11 mouse cellular contexts compared by ENCODE assay signal in genomic region chr10:40527573-40527972, GRCm38 (mm10). TPM values are rescaled to one million over a fixed set of nuclear protein-coding genes. Genes with fewer than 3 reads are reported as not detected.
DNase-seq lines count a peak whose midpoint lies in the region; ATAC-seq and TF ChIP-seq lines count a peak whose summit lies in the region.
"Had no signal": no experiment of that assay in that cellular context is flagged by ENCODE, and none has a peak within 500 bp of the region (broad histone marks: within the 10 kb centered on the region; RNA-seq: fewer than 3 reads in every experiment).

No protein-coding gene starts in this region.

- H3K4me2 ChIP-seq in lung, embryonic 16.5 days (ENCODE audit: low read depth, low read length) = no peak overlapping the region

- 0 out of 2 replicates have a peak overlapping the region, but pooled peaks have one; percentile 4 for H3K9ac ChIP-seq in lung, embryonic 16.5 days (ENCODE audit: low read length)

- no peak overlapping the region for H3K4me3 ChIP-seq in lung, embryonic 16.5 days (ENCODE audit: low read length)
- no peak overlapping the region for H3K4me3 ChIP-seq in lung, adult 2 months (replicated peaks; ENCODE audit: extremely low read depth, low read depth, low read length)
- H3K4me3 ChIP-seq in embryonic facial prominence, embryonic 10.5 days = no peak overlapping the region

- H3K27ac ChIP-seq in lung, embryonic 16.5 days (ENCODE audit: low read length) = no peak overlapping the region
- peak overlapping the region; percentile 16; the same call in 1 of the 2 replicates for H3K27ac ChIP-seq in embryonic facial prominence, embryonic 10.5 days (replicated peaks)

- H3K27me3 ChIP-seq in lung, embryonic 16.5 days (ENCODE audit: control insufficient read depth, insufficient read depth, low read depth, low read length) = no peaks in the 10 kb centered on the region
- no peaks in the 10 kb centered on the region; the same call in 1 of the 2 replicates for H3K27me3 ChIP-seq in embryonic facial prominence, embryonic 10.5 days (replicated peaks; ENCODE audit: low read depth, poor library complexity, severe bottlenecking)

- no peak for TF ChIP-seq CTCF in lung, adult 2 months (IDR thresholded peaks at IDR 0.05; ENCODE audit: insufficient read depth, low read length)

- 0 out of 2 replicates have a peak, but pooled peaks have one; percentile 34 for ATAC-seq in lung, embryonic 16.5 days (ENCODE audit: low read depth)
- ATAC-seq in megakaryocyte, adult 5-6 weeks (ENCODE audit: poor library complexity, severe bottlenecking) = peak; percentile 46

- no peak for DNase-seq in lung, adult 2 months
- peak; percentile 52 for DNase-seq in embryonic facial prominence, embryonic 10.5 days (ENCODE audit: low spot score)
- peak; percentile 62 for DNase-seq in thymus, postnatal 4 days
- DNase-seq in adipocyte (ENCODE audit: low spot score) = no peak
- DNase-seq in cerebellum, postnatal 14 days = no peak

- H3K4me1 ChIP-seq in lung, embryonic 16.5 days (replicated peaks; ENCODE audit: control insufficient read depth, insufficient read depth, low read length) = peaks cover 23% of the 10 kb centered on the region
- no peaks in the 10 kb centered on the region for H3K4me1 ChIP-seq in lung, adult 2 months (ENCODE audit: control insufficient read depth, insufficient read depth, low read length)
- H3K4me1 ChIP-seq in embryonic facial prominence, embryonic 10.5 days = peaks cover 41% of the 10 kb centered on the region

- H3K36me3 ChIP-seq in lung, embryonic 16.5 days (ENCODE audit: control insufficient read depth, insufficient read depth, low read length) = no peaks in the 10 kb centered on the region
- no peaks in the 10 kb centered on the region for H3K36me3 ChIP-seq in embryonic facial prominence, embryonic 10.5 days (replicated peaks)

- TF ChIP-seq POLR2A in lung, adult 2 months (IDR thresholded peaks at IDR 0.05; ENCODE audit: borderline replicate concordance, extremely low read depth, low read depth, low read length) = no peak

- H3K9me3 ChIP-seq in lung, embryonic 16.5 days (ENCODE audit: control insufficient read depth, low read length) = no peaks in the 10 kb centered on the region
- peaks cover 5% of the 10 kb centered on the region; the same call in 1 of the 2 replicates for H3K9me3 ChIP-seq in embryonic facial prominence, embryonic 10.5 days

- 18% methylated on average over 8 of the region's 8 CpGs for WGBS in lung, embryonic 16.5 days
- WGBS in lung, adult 2 months = 7% methylated on average over 8 of the region's 8 CpGs
- WGBS in embryonic facial prominence, embryonic 10.5 days = 28% methylated on average over 8 of the region's 8 CpGs

RNA-seq across cellular contexts. Expression of gene Slc22a16, which starts 42.6 kb away (rescaled TPM):
- polyA plus RNA-seq in lung, embryonic 16.5 days (2015; fragmentation: Nextera tagmentation; extraction: Ambion mirVana) = not detected in 2 replicates
- polyA plus RNA-seq in lung, adult 2 months (2012; rRNA removed) = not detected in 2 replicates
- not detected in 2 replicates for polyA plus RNA-seq in embryonic facial prominence, embryonic 10.5 days (2016; fragmentation: Nextera tagmentation; extraction: Ambion mirVana)
- total RNA-seq in megakaryocyte, adult 5-6 weeks (2015) = not detected in 2 replicates
- total RNA-seq in megakaryocyte, adult 5-6 weeks (2017) = not detected in 2 replicates
- total RNA-seq: gastrocnemius, adult 18-20 months had no signal
- polyA plus RNA-seq: kidney, embryonic 14.5 days; liver, embryonic 16.5 days; neural tube, embryonic 14.5 days had no signal

Comparison
In these comparisons a context has a peak if more than half of its experiments do, and no peak if none do; other contexts are left out.
1. DNase-seq: peak in embryonic facial prominence, embryonic 10.5 days (single experiment) and thymus, postnatal 4 days (single experiment); none in lung, adult 2 months (single experiment), adipocyte (single experiment) and cerebellum, postnatal 14 days (0 of 2).